Mouse (Mus musculus) lung, adult 2 months (tissue): ENCODE results near the gene Ppp1r14d.

Source experiments
- CTCF ChIP-seq: fragments of 200-500 bp; IDR thresholded peaks from 2 replicates; pipeline ENCODE4 v1.5.1; 2011; ENCODE audit warnings: mild to moderate bottlenecking, low read length, control low read depth; ENCODE audit not compliant: insufficient read depth
- POLR2A ChIP-seq: fragments of 200-500 bp; IDR thresholded peaks from 2 replicates; pipeline ENCODE4 v1.6.1; 2011; ENCODE audit warnings: low read depth, mild to moderate bottlenecking, control low read depth, low read length, borderline replicate concordance; ENCODE audit errors: extremely low read depth

DNA sequence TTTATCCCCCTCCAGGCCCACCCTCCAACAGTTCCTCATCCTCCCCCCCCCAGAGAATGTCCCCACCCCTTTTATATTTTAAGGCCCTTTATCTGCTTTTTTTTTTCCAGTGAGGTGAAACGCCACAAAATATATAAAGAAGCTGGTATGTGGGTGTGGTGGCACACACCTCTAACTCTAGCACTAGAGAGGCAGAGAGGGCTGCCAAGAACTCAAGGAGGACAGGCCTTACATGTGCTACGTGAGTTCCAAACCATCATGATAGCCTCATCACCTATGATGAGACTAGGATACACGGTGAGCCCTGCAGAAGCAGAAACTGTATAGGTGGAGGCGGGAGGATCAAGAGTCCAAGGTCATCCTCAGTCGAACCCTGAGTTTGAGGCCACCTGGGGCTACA is 38.7 kb downstream of the Ppp1r14d start:
- TF ChIP-seq CTCF (no peak), POLR2A (no peak)
